ENCODE assay signal across 17 mouse cellular contexts in genomic region chr13:7110572-7110971, GRCm38 (mm10).
"Had no signal": no experiment of that assay in that cellular context is flagged by ENCODE, and none has a peak within 500 bp of the region (broad histone marks: within the 10 kb centered on the region; RNA-seq: fewer than 3 reads in every experiment).

No protein-coding gene starts in this region.

- H3K4me2 ChIP-seq: lung, embryonic 15.5 days; midbrain, embryonic 11.5 days; midbrain, embryonic 13.5 days; neural tube, embryonic 12.5 days; stomach, embryonic 15.5 days had no signal

- H3K9me3 ChIP-seq: lung, embryonic 15.5 days; megakaryocyte, embryonic 14.5 days; midbrain, embryonic 13.5 days; neural tube, embryonic 12.5 days; stomach, embryonic 15.5 days had no signal

- H3K27ac ChIP-seq: lung, embryonic 15.5 days; macrophage; midbrain, embryonic 13.5 days; neural tube, embryonic 12.5 days; stomach, embryonic 15.5 days; stomach, postnatal 0 days had no signal

- DNase-seq: liver, postnatal 0 days; lung, adult 2 months; lung, postnatal 14 days; lung, postnatal 36 days; right cerebral cortex, postnatal 14 days; thymus, adult 2 months; thymus, postnatal 25 days; thymus, postnatal 4 days had no signal

- H3K4me3 ChIP-seq: lung, embryonic 15.5 days; megakaryocyte, embryonic 14.5 days; midbrain, embryonic 13.5 days; neural tube, embryonic 12.5 days; stomach, embryonic 15.5 days had no signal

- H3K27me3 ChIP-seq: lung, embryonic 15.5 days; megakaryocyte, embryonic 14.5 days; midbrain, embryonic 13.5 days; neural tube, embryonic 12.5 days; stomach, embryonic 15.5 days had no signal

- H3K36me3 ChIP-seq: lung, embryonic 15.5 days; midbrain, embryonic 13.5 days; neural tube, embryonic 12.5 days; stomach, embryonic 15.5 days had no signal

- H3K4me1 ChIP-seq: lung, embryonic 15.5 days; megakaryocyte, embryonic 14.5 days; midbrain, embryonic 13.5 days; neural tube, embryonic 12.5 days; stomach, embryonic 15.5 days had no signal

- ATAC-seq: liver, postnatal 0 days; lung, postnatal 0 days; midbrain, embryonic 13.5 days had no signal

- H3K9ac ChIP-seq: liver, postnatal 0 days; lung, embryonic 15.5 days; midbrain, embryonic 13.5 days; neural tube, embryonic 12.5 days; stomach, embryonic 15.5 days had no signal
